Mouse (Mus musculus) 3T3-L1 (cell line): Measurements from ENCODE around the gene Castor2.
A peak's percentile ranks its signal among the peaks of the same experiment; 100 is the strongest.

ENCODE experiments used
- DNase-seq: peaks from one replicate; pipeline ENCODE4 v3.0.0-alpha.2; 2015; ENCODE audit warnings: low read depth, low spot score

Gene Castor2

DNA sequence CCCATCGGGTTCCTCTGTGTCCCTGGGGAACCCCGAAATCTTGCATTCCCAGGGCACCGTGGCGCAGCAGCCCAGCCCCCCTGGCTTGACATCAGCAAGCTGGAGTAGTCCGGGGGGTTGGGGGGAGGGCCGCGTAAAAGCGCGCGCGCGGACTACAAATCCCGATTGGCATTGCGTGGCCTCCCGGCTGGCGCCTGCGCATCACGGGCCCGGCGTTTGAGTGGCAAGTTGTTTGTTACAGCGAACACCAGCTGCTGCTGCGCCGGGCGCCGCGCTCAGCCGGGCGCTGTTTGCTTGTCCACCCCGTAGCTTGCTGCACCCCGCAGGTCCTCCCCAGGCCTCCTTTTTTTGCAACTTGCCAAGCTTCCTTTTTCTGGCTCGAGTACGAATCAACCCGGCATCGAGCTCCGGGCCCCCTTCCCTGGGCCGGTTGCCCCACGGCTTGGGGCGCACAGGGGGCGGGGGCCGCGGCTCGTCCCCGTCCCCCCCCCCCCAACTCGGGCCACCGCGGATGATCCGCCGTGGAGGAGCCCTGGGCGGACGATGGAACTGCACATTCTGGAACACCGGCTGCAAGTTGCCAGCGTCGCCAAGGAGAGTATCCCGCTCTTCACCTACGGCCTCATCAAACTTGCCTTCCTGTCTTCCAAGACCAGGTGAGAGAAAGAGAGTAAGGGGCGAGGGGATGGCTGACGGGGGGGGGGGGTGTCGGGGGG is at the start of gene Castor2:
Gene Castor2 (plus strand): TSS at position 216 of the 716 bp plus-strand sequence.
- DNase-seq, result peak; percentile 96

DNA sequence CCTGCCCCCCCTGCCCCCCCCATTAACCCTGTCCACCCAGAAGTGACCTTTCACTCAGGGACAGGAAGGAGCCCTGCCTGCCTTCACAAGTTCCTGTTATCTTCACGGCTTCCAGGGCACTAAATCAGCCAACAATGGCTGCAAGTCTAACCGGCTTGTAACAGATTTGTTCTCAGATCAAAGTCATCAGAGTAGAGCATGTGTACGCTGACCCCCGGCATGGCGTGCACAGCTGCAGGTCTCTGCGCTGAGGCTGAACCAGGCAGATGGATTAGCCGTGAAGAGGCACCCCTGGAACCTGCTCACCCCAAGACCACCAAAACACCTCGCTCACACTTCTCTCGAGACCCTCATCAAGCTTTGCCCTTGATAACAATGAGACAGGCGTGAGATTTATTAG is 48.8 kb upstream of the Castor2 start:
- no peak for DNase-seq

GRCm38 (mm10) chr5:134052614-134053013 is 46.9 kb upstream of the Castor2 start:
- DNase-seq, result no peak

- no peak for DNase-seq
Observed at GRCm38 (mm10) chr5:134054496-134054895, 45.0 kb upstream of the Castor2 start.

- no peak for DNase-seq
Observed at GRCm38 (mm10) chr5:134058793-134059352, 40.6 kb upstream of the Castor2 start.

DNA sequence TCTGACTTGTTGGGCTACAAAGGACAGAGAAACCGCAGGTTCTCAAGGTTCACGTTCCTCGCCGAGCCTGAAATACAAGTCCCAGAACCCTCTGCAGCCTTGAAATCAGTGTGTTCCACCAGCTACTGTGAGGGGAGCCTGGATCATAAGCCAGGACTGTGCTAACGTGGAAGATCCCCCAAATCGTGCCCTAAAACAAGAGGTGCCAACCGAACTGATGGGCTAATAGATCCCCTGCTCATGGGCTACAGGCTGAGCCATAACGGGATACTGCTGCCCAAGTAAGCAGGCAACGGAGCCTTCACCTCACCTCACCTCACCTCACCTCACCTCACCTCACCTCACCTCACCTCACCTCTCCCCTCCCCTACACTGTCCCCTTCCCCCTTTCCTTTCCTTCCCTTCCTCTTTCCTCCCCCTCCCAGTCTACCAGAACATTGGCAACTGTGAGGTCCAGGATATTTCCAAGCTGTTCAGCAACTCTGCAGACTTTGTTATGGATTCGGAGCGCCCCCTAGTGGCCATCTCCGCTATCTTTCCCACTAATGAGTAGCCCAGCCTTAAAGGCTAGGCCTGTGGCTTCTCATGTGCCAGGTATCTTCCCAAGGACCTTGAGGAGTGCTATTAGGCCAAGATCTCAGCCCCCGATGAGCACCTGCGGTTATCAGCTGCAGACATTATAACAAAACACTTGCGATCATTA is 36.0 kb upstream of the Castor2 start:
- peak; percentile 91 for DNase-seq

DNA sequence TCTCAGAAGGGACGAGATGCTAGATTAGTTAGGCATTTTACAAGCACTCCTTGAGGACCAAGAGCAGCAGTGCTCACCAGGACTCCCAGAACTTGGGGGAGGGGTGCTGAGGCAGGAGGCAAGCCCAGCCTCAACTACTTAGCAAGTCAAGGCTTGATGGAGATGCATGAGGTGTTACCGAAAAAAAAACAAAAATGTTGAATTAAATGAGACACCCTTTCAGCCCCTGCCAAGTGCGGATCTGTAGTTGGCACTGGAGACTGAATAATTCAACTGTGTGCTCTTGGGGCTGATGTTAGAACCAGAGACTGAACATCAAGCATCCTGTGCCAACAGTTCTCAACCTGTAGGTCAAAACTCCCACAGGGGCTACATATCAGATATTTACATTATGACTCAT is 33.2 kb upstream of the Castor2 start:
- no peak for DNase-seq

DNA sequence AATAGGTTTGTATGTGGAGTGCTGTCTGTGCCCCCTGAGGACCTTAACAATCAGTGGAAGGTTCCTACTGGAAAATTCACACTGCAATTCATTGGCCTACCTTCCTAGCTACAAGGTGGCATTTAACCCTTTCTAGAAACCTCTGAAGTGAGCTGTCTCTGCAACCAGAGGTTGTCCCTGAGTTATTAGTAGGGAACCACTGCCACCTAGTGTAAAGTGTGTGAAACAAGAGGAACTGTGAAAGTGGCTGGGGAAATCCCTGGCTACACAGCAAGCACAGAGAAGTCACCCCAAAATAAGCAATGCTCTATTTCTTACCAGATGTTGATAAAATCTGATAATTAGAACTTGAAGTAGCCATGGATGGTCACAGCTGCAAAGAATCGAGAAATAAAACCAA is 31.6 kb upstream of the Castor2 start:
- DNase-seq, result peak; percentile 50

- DNase-seq, result no peak
Observed at GRCm38 (mm10) chr5:134073512-134074041, 25.9 kb upstream of the Castor2 start.

DNA sequence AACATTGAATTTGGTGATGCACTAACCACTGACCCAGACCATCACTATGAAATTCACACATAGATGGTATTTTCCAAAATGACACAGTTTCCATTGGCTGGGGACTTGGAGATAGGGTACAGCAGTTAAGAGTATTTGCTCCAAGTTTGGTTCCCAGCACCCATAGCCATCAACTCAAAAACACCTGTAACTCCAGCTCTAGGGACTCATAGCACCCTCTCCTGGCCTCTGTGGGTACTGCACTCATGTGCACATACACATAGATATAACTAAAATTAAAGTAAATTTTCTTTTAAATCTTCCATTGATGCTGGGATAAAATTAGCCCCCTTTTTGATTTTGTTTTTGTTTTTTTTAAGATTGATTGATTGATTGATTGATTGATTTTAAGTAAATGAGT is 25.1 kb upstream of the Castor2 start:
- no peak for DNase-seq

GRCm38 (mm10) chr5:134076175-134076574 is 23.3 kb upstream of the Castor2 start:
- no peak for DNase-seq

- DNase-seq, result no peak
Observed at GRCm38 (mm10) chr5:134080685-134081548, 18.6 kb upstream of the Castor2 start.

DNA sequence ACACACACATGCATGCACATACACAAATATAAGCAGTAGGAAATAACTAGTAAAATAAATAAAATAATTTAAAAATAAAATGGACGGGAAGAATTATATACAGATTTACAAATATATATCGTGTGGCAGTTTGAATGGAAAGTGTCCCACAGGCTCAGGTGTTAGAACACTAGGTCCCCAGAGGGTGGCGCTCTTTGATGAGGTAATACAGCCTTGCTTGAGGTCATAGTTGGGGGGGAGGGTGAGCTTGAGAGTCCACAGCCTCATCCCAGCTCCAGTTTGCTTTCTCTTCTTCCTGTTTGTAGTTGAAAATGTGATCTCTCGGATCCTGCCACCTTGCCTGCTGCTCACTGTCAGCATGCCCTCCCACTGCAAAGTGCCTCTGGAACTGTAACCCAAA is 14.3 kb upstream of the Castor2 start:
- DNase-seq, result peak; percentile 32

GRCm38 (mm10) chr5:134085887-134086639 is 13.4 kb upstream of the Castor2 start:
- no peak for DNase-seq

- no peak for DNase-seq
Observed at GRCm38 (mm10) chr5:134087211-134087610, 12.3 kb upstream of the Castor2 start.

DNA sequence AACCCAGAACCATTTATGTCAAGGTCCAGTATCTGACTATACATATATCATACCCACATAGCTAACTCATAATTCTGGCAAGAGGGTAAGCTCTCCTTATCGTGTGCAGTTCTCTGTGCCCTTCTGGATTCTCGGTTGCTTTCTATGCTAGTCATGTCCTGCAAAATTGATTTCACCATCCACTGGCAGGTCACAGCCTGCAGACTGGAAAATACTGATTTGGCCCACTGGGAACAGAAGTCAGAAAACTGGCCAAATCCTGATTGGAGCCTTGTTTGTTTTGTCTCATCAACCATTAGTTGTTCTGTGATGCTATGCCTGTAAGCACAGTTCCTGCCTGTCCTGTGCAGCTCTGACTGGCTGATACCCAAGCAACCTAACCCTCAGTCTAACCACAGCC is 3.7 kb upstream of the Castor2 start:
- DNase-seq, result no peak

GRCm38 (mm10) chr5:134098341-134098902 is 1.1 kb upstream of the Castor2 start:
- no peak for DNase-seq

- DNase-seq, result peak; percentile 12
Observed at GRCm38 (mm10) chr5:134098976-134099375, 535 bp upstream of the Castor2 start.

GRCm38 (mm10) chr5:134100232-134100771 is 791 bp downstream of the Castor2 start:
- DNase-seq, result peak; percentile 15

GRCm38 (mm10) chr5:134101322-134101721 is 1.8 kb downstream of the Castor2 start:
- DNase-seq, result peak; percentile 33
